Mouse (Mus musculus) midbrain, embryonic 16.5 days (tissue): ENCODE measurements at regions not wholly inside any gene's neighbourhood (a gene's known extent, or its start where the extent isn't known, plus 50 kb on each side); places are given as distances from the start of the nearest gene placed in this dataset.

ENCODE experiments used
- ATAC-seq: fragments of 200-750 bp; cut with Nextera tagmentation; 2 replicates; pipeline ENCODE4 v1.8.0; 2017; ENCODE audit warnings: moderate TSS enrichment
- H3K27ac ChIP-seq: fragments of 300-500 bp; sonication (generic); 2 replicates; pipeline ENCODE4 v1.5.1; 2014; ENCODE audit warnings: mild to moderate bottlenecking, low read length, mixed read lengths
- H3K27me3 ChIP-seq: fragments of 300-500 bp; sonication (generic); 2 replicates; pipeline ENCODE4 v1.6.1; 2014; ENCODE audit warnings: low read depth, low read length, mixed read lengths; ENCODE audit not compliant: control insufficient read depth, insufficient read depth
- H3K36me3 ChIP-seq: fragments of 300-500 bp; sonication (generic); 2 replicates; pipeline ENCODE4 v1.6.1; 2014; ENCODE audit warnings: mild to moderate bottlenecking, low read length, moderate library complexity, mixed read lengths; ENCODE audit not compliant: control insufficient read depth, insufficient read depth
- H3K4me1 ChIP-seq: fragments of 300-500 bp; sonication (generic); 2 replicates; pipeline ENCODE4 v1.6.1; 2014; ENCODE audit warnings: mild to moderate bottlenecking, low read length, mixed read lengths; ENCODE audit not compliant: control insufficient read depth, insufficient read depth
- H3K4me2 ChIP-seq: fragments of 300-500 bp; sonication (generic); 2 replicates; pipeline ENCODE4 v1.6.1; 2014; ENCODE audit warnings: mild to moderate bottlenecking, low read length, mixed read lengths
- H3K4me3 ChIP-seq: fragments of 300-500 bp; sonication (generic); 2 replicates; pipeline ENCODE4 v1.5.1; 2014; ENCODE audit warnings: low read depth, mild to moderate bottlenecking, low read length, moderate library complexity, mixed read lengths
- H3K9ac ChIP-seq: fragments of 300-500 bp; sonication (generic); 2 replicates; pipeline ENCODE4 v1.6.1; 2014; ENCODE audit warnings: low read depth, low read length, mixed read lengths
- H3K9me3 ChIP-seq: fragments of 300-500 bp; sonication (generic); replicated peaks from 2 replicates; pipeline ENCODE4 v1.6.1; 2014; ENCODE audit warnings: mild to moderate bottlenecking, low read length, mixed read lengths; ENCODE audit not compliant: control insufficient read depth, poor library complexity, severe bottlenecking
- WGBS: fragments of 180-500 bp; shearing (Covaris S2); extraction: QIAGEN DNeasy Blood & Tissue Kit; methylation state at CpG from one replicate; pipeline ENCODE4 v1.1.7; 2014; 5-methylcytosine and 5-hydroxymethylcytosine counted together

GRCm38 (mm10) chr8:116071497-116071896, 363.9 kb upstream of the Maf start:
- Histone ChIP-seq H3K36me3 (no peaks in the 10 kb centered on the region), H3K4me2 (no peak overlapping the region), H3K4me3 (no peak overlapping the region), H3K27me3 (no peaks in the 10 kb centered on the region), H3K27ac (no peak overlapping the region), H3K9me3 (no peaks in the 10 kb centered on the region), H3K9ac (no peak overlapping the region), H3K4me1 (no peaks in the 10 kb centered on the region)
- WGBS: 88% methylated on average over 7 of the region's 7 CpGs
- ATAC-seq: no peak

GRCm38 (mm10) chr8:116069538-116069937, 361.9 kb upstream of the Maf start:
- 92% methylated on average over 3 of the region's 3 CpGs for WGBS
- H3K4me3 ChIP-seq: no peak overlapping the region

GRCm38 (mm10) chr8:116067978-116068375, 360.4 kb upstream of the Maf start:
- ATAC-seq: no peak
- Histone ChIP-seq H3K27me3 (no peaks in the 10 kb centered on the region), H3K4me3 (no peak overlapping the region), H3K9ac (no peak overlapping the region), H3K36me3 (no peaks in the 10 kb centered on the region), H3K9me3 (no peaks in the 10 kb centered on the region), H3K27ac (no peak overlapping the region), H3K4me1 (no peaks in the 10 kb centered on the region), H3K4me2 (no peak overlapping the region)
- WGBS: 97% methylated on average over 5 of the region's 5 CpGs

More at GRCm38 (mm10) chr8:116069538-116069937, 361.9 kb upstream of the Maf start:
- Histone ChIP-seq H3K27ac (no peak overlapping the region), H3K4me2 (no peak overlapping the region), H3K9ac (no peak overlapping the region), H3K27me3 (no peaks in the 10 kb centered on the region), H3K9me3 (no peaks in the 10 kb centered on the region), H3K4me1 (no peaks in the 10 kb centered on the region), H3K36me3 (no peaks in the 10 kb centered on the region)
- ATAC-seq: no peak

GRCm38 (mm10) chr8:116067182-116067977, 359.8 kb upstream of the Maf start:
- no peak for ATAC-seq
- no peak overlapping the region for H3K4me3 ChIP-seq
- H3K27me3 ChIP-seq: no peaks in the 10 kb centered on the region
- H3K27ac ChIP-seq: no peak overlapping the region
- H3K4me1 ChIP-seq: no peaks in the 10 kb centered on the region
- no peaks in the 10 kb centered on the region for H3K36me3 ChIP-seq
- H3K9ac ChIP-seq: no peak overlapping the region
- H3K9me3 ChIP-seq: no peaks in the 10 kb centered on the region
- no peak overlapping the region for H3K4me2 ChIP-seq
- WGBS: 91% methylated on average over 9 of the region's 9 CpGs

GRCm38 (mm10) chr8:116065871-116066270, 358.3 kb upstream of the Maf start:
- Histone ChIP-seq H3K4me1 (no peaks in the 10 kb centered on the region), H3K9ac (no peak overlapping the region), H3K4me2 (no peak overlapping the region), H3K27me3 (no peaks in the 10 kb centered on the region), H3K4me3 (no peak overlapping the region), H3K9me3 (no peaks in the 10 kb centered on the region), H3K27ac (no peak overlapping the region), H3K36me3 (no peaks in the 10 kb centered on the region)
- 89% methylated on average over 7 of the region's 7 CpGs for WGBS
- ATAC-seq: no peak

GRCm38 (mm10) chr8:116065327-116065726, 357.7 kb upstream of the Maf start:
- ATAC-seq: no peak
- Histone ChIP-seq H3K4me1 (no peaks in the 10 kb centered on the region), H3K27ac (no peak overlapping the region)

GRCm38 (mm10) chr8:116064562-116064961, 357.0 kb upstream of the Maf start:
- Histone ChIP-seq H3K4me1 (no peaks in the 10 kb centered on the region), H3K27ac (no peak overlapping the region), H3K36me3 (no peaks in the 10 kb centered on the region), H3K9ac (no peak overlapping the region), H3K4me2 (no peak overlapping the region), H3K9me3 (no peaks in the 10 kb centered on the region), H3K27me3 (no peaks in the 10 kb centered on the region), H3K4me3 (no peak overlapping the region)
- 90% methylated on average over 11 of the region's 11 CpGs for WGBS
- ATAC-seq: no peak

More at GRCm38 (mm10) chr8:116065327-116065726, 357.7 kb upstream of the Maf start:
- 92% methylated on average over 7 of the region's 7 CpGs for WGBS
- H3K36me3 ChIP-seq: no peaks in the 10 kb centered on the region
- H3K9me3 ChIP-seq: no peaks in the 10 kb centered on the region
- H3K4me2 ChIP-seq: no peak overlapping the region
- no peaks in the 10 kb centered on the region for H3K27me3 ChIP-seq
- H3K9ac ChIP-seq: no peak overlapping the region
- H3K4me3 ChIP-seq: no peak overlapping the region

- 83% methylated on average over 5 of the region's 5 CpGs for WGBS
- no peak overlapping the region for H3K4me2 ChIP-seq
- H3K27ac ChIP-seq: no peak overlapping the region
- no peak for ATAC-seq
- no peaks in the 10 kb centered on the region for H3K4me1 ChIP-seq
- H3K4me3 ChIP-seq: no peak overlapping the region
- H3K36me3 ChIP-seq: no peaks in the 10 kb centered on the region
- no peaks in the 10 kb centered on the region for H3K9me3 ChIP-seq
- no peak overlapping the region for H3K9ac ChIP-seq
- H3K27me3 ChIP-seq: no peaks in the 10 kb centered on the region
Measured at GRCm38 (mm10) chr8:116063541-116063940, 355.9 kb upstream of the Maf start.

- H3K4me1 ChIP-seq: peaks cover 6% of the 10 kb centered on the region
- H3K27ac ChIP-seq: no peak overlapping the region
- H3K4me3 ChIP-seq: no peak overlapping the region
- H3K4me2 ChIP-seq: no peak overlapping the region
- no peaks in the 10 kb centered on the region for H3K36me3 ChIP-seq
- H3K9me3 ChIP-seq: no peaks in the 10 kb centered on the region
- no peak overlapping the region for H3K9ac ChIP-seq
- H3K27me3 ChIP-seq: peaks cover 4% of the 10 kb centered on the region; the same call in 1 of the 2 replicates
- 13% methylated on average over 7 of the region's 7 CpGs for WGBS
- no peak for ATAC-seq
Measured at GRCm38 (mm10) chr8:116053483-116053882, 345.9 kb upstream of the Maf start.
